Mouse (Mus musculus) midbrain, embryonic 10.5 days (tissue): ENCODE measurements around the gene Haus7. TPM values are rescaled to one million over a fixed set of nuclear protein-coding genes. Genes with fewer than 3 reads are reported as not detected.
"Not testable (repeated sequence)": the region's sequence is repeated elsewhere in the genome, so short reads cannot be mapped to it uniquely, and the experiment has no call there.

Experiments
- DNase-seq: peaks from one replicate; pipeline ENCODE4 v3.0.0-alpha.2; 2017; ENCODE audit warnings: low spot score
- H3K27ac ChIP-seq: fragments of 300-500 bp; sonication (generic); replicated peaks from 2 replicates; pipeline ENCODE4 v1.5.1; 2016; ENCODE audit warnings: mild to moderate bottlenecking
- H3K27me3 ChIP-seq: fragments of 300-500 bp; sonication (generic); 2 replicates; pipeline ENCODE4 v1.6.1; 2016; ENCODE audit warnings: low read depth, mild to moderate bottlenecking; ENCODE audit not compliant: poor library complexity, severe bottlenecking
- H3K36me3 ChIP-seq: fragments of 300-500 bp; sonication (generic); 2 replicates; pipeline ENCODE4 v1.6.1; 2016; ENCODE audit warnings: mild to moderate bottlenecking, moderate library complexity
- H3K4me1 ChIP-seq: fragments of 300-500 bp; sonication (generic); 2 replicates; pipeline ENCODE4 v1.6.1; 2016
- H3K4me3 ChIP-seq: fragments of 300-500 bp; sonication (generic); 2 replicates; pipeline ENCODE4 v1.5.1; 2016; ENCODE audit warnings: mild to moderate bottlenecking, moderate library complexity
- H3K9me3 ChIP-seq: fragments of 300-500 bp; sonication (generic); replicated peaks from 2 replicates; pipeline ENCODE4 v1.6.1; 2016; ENCODE audit warnings: mild to moderate bottlenecking
- WGBS: fragments of 180-500 bp; shearing (Covaris S2); methylation state at CpG from one replicate; pipeline ENCODE4 v1.1.7; 2016; 5-methylcytosine and 5-hydroxymethylcytosine counted together
- polyA plus RNA-seq: library from polyadenylated mRNA; unstranded; fragments of >200 nt; fragmentation: Nextera tagmentation; extraction: Ambion mirVana; gene quantifications from 2 replicates; pipeline ENCODE4 v1.2.1, GENCODE M21; 2016

Gene Haus7
- polyA plus RNA-seq = 83.6 and 85.0 TPM in 2 replicates

- H3K27ac ChIP-seq = peak within 1 kb of the TSS; percentile 78
- H3K9me3 ChIP-seq = no peaks in the 10 kb centered on the region
- peak; percentile 90 for DNase-seq
- no peaks in the 10 kb centered on the region; the same call in 1 of the 2 replicates for H3K27me3 ChIP-seq
- peak within 1 kb of the TSS; percentile 64 for H3K4me3 ChIP-seq
- H3K36me3 ChIP-seq = no peaks in the 10 kb centered on the region
- 19% methylated on average over 26 of the region's 26 CpGs for WGBS
- peaks cover 7% of the 10 kb centered on the region for H3K4me1 ChIP-seq
Observed at GRCm38 (mm10) chrX:73458877-73459392, at the start of gene Haus7. Gene Haus7, minus strand, starts transcription at chrX:73459044.

GRCm38 (mm10) chrX:73506577-73506976 lies 47.7 kb upstream of the Haus7 start:
- WGBS = 83% methylated on average over 4 of the region's 4 CpGs
- no peak for DNase-seq
- H3K9me3 ChIP-seq = no peaks in the 10 kb centered on the region
- H3K36me3 ChIP-seq = no peaks in the 10 kb centered on the region
- peaks cover 9% of the 10 kb centered on the region for H3K4me1 ChIP-seq
- H3K27me3 ChIP-seq = peaks cover 74% of the 10 kb centered on the region
- H3K27ac ChIP-seq = no peak overlapping the region
- H3K4me3 ChIP-seq = no peak overlapping the region

- Histone ChIP-seq H3K36me3 (no peaks in the 10 kb centered on the region), H3K4me1 (peaks cover 9% of the 10 kb centered on the region), H3K4me3 (no peak overlapping the region), H3K9me3 (no peaks in the 10 kb centered on the region), H3K27me3 (peaks cover 77% of the 10 kb centered on the region), H3K27ac (no peak overlapping the region)
- WGBS = 74% methylated on average over 5 of the region's 5 CpGs
- DNase-seq = no peak
Observed at GRCm38 (mm10) chrX:73505130-73505735, 46.4 kb upstream of the Haus7 start.

GRCm38 (mm10) chrX:73496746-73497145 lies 37.9 kb upstream of the Haus7 start:
- Histone ChIP-seq H3K36me3 (no peaks in the 10 kb centered on the region), H3K27me3 (peaks cover 46% of the 10 kb centered on the region), H3K27ac (no peak overlapping the region), H3K9me3 (no peaks in the 10 kb centered on the region), H3K4me3 (no peak overlapping the region), H3K4me1 (no peaks in the 10 kb centered on the region)
- WGBS = 90% methylated on average over 4 of the region's 4 CpGs
- no peak for DNase-seq

GRCm38 (mm10) chrX:73493567-73493966 lies 34.7 kb upstream of the Haus7 start:
- 6% methylated on average over 2 of the region's 2 CpGs for WGBS
- H3K9me3 ChIP-seq, H3K36me3 ChIP-seq, H3K27ac ChIP-seq, H3K4me3 ChIP-seq, H3K4me1 ChIP-seq: not testable (repeated sequence)
- DNase-seq = peak; percentile 35
- peaks cover 30% of the 10 kb centered on the region for H3K27me3 ChIP-seq

GRCm38 (mm10) chrX:73490804-73491203 lies 32.0 kb upstream of the Haus7 start:
- Histone ChIP-seq H3K27ac (no peak overlapping the region), H3K27me3 (peaks cover 34% of the 10 kb centered on the region), H3K9me3 (no peaks in the 10 kb centered on the region), H3K4me3 (no peak overlapping the region), H3K36me3 (no peaks in the 10 kb centered on the region), H3K4me1 (no peaks in the 10 kb centered on the region)
- no peak for DNase-seq
- 92% methylated on average over 3 of the region's 3 CpGs for WGBS

- no peaks in the 10 kb centered on the region for H3K4me1 ChIP-seq
- no peaks in the 10 kb centered on the region for H3K36me3 ChIP-seq
- peaks cover 33% of the 10 kb centered on the region for H3K27me3 ChIP-seq
- no peaks in the 10 kb centered on the region for H3K9me3 ChIP-seq
- no peak for DNase-seq
- 89% methylated on average over 4 of the region's 4 CpGs for WGBS
- no peak overlapping the region for H3K4me3 ChIP-seq
- H3K27ac ChIP-seq = no peak overlapping the region
Observed at GRCm38 (mm10) chrX:73490186-73490585, 31.3 kb upstream of the Haus7 start.

- H3K4me1 ChIP-seq = peaks cover 4% of the 10 kb centered on the region; the same call in 1 of the 2 replicates
- H3K27ac ChIP-seq = no peak overlapping the region
- H3K4me3 ChIP-seq = no peak overlapping the region
- 81% methylated on average over 5 of the region's 5 CpGs for WGBS
- H3K9me3 ChIP-seq = no peaks in the 10 kb centered on the region
- no peaks in the 10 kb centered on the region for H3K36me3 ChIP-seq
- peaks cover 65% of the 10 kb centered on the region for H3K27me3 ChIP-seq
- DNase-seq = no peak
Observed at GRCm38 (mm10) chrX:73486920-73487319, 28.1 kb upstream of the Haus7 start.

- whole genome bisulfite sequencing = 87% methylated on average over 4 of the region's 4 CpGs
- Histone ChIP-seq H3K36me3 (no peaks in the 10 kb centered on the region), H3K27me3 (peaks cover 81% of the 10 kb centered on the region), H3K4me3 (no peak overlapping the region), H3K4me1 (peaks cover 4% of the 10 kb centered on the region; the same call in 1 of the 2 replicates), H3K27ac (no peak overlapping the region), H3K9me3 (no peaks in the 10 kb centered on the region)
- DNase-seq = no peak
Observed at GRCm38 (mm10) chrX:73484870-73485269, 26.0 kb upstream of the Haus7 start.

GRCm38 (mm10) chrX:73484076-73484475 lies 25.2 kb upstream of the Haus7 start:
- Histone ChIP-seq H3K27ac (no peak overlapping the region), H3K27me3 (peaks cover 82% of the 10 kb centered on the region), H3K36me3 (no peaks in the 10 kb centered on the region), H3K4me1 (peaks cover 4% of the 10 kb centered on the region; the same call in 1 of the 2 replicates), H3K4me3 (no peak overlapping the region), H3K9me3 (no peaks in the 10 kb centered on the region)
- 55% methylated on average over 1 of the region's 1 CpGs for WGBS
- DNase-seq = no peak

- Histone ChIP-seq H3K27me3 (peaks cover 82% of the 10 kb centered on the region), H3K4me3 (peak within 1 kb of the TSS; percentile 26; the same call in 1 of the 2 replicates), H3K27ac (no peak within 1 kb of the TSS), H3K36me3 (no peaks in the 10 kb centered on the region), H3K4me1 (peaks cover 4% of the 10 kb centered on the region; the same call in 1 of the 2 replicates), H3K9me3 (no peaks in the 10 kb centered on the region)
- 29% methylated on average over 14 of the region's 14 CpGs for WGBS
- DNase-seq = peak; percentile 15
Observed at GRCm38 (mm10) chrX:73483484-73483810, 24.6 kb upstream of the Haus7 start, which contains the start of gene Bgn. Gene Bgn, plus strand, starts transcription at chrX:73483602.

GRCm38 (mm10) chrX:73482643-73483483 lies 24.0 kb upstream of the Haus7 start:
- H3K4me3 ChIP-seq = peak overlapping the region; percentile 26; the same call in 1 of the 2 replicates
- no peak overlapping the region for H3K27ac ChIP-seq
- H3K9me3 ChIP-seq = no peaks in the 10 kb centered on the region
- DNase-seq = no peak
- H3K36me3 ChIP-seq = no peaks in the 10 kb centered on the region
- WGBS = 43% methylated on average over 3 of the region's 4 CpGs
- H3K4me1 ChIP-seq = peaks cover 4% of the 10 kb centered on the region; the same call in 1 of the 2 replicates
- peaks cover 86% of the 10 kb centered on the region for H3K27me3 ChIP-seq

GRCm38 (mm10) chrX:73480334-73480733 lies 21.5 kb upstream of the Haus7 start:
- H3K4me1 ChIP-seq = peaks cover 4% of the 10 kb centered on the region; the same call in 1 of the 2 replicates
- no peak for DNase-seq
- no peak overlapping the region for H3K4me3 ChIP-seq
- no peaks in the 10 kb centered on the region for H3K9me3 ChIP-seq
- peaks cover 85% of the 10 kb centered on the region for H3K27me3 ChIP-seq
- 59% methylated on average over 2 of the region's 2 CpGs for WGBS
- H3K36me3 ChIP-seq = no peaks in the 10 kb centered on the region
- no peak overlapping the region for H3K27ac ChIP-seq
